Mouse (Mus musculus) urinary bladder, postnatal 0 days (tissue): Measurements from ENCODE around the gene Ice1. TPM values are rescaled to one million over a fixed set of nuclear protein-coding genes. Genes with fewer than 3 reads are reported as not detected.

Experiments used
- polyA plus RNA-seq: library from polyadenylated mRNA; unstranded; fragments of >200 nt; fragmentation: Nextera tagmentation; extraction: Ambion mirVana; gene quantifications from 2 replicates; pipeline ENCODE4 v1.2.1, GENCODE M21; 2015

Gene Ice1
- polyA plus RNA-seq: 7.0 and 7.5 TPM in 2 replicates

GRCm38 (mm10) chr13:70637282-70637661 is at the start of gene Ice1:
Gene Ice1, minus strand, starts transcription at chr13:70637634.

Other genes with a start within 250 kb of the Ice1 start
- gene Adamts16, start 204.2 kb upstream of the Ice1 start, polyA plus RNA-seq: 0.35 and 0.58 TPM in 2 replicates